Mouse (Mus musculus): ENCODE results near the gene Pigu.

Gene Pigu

DNA sequence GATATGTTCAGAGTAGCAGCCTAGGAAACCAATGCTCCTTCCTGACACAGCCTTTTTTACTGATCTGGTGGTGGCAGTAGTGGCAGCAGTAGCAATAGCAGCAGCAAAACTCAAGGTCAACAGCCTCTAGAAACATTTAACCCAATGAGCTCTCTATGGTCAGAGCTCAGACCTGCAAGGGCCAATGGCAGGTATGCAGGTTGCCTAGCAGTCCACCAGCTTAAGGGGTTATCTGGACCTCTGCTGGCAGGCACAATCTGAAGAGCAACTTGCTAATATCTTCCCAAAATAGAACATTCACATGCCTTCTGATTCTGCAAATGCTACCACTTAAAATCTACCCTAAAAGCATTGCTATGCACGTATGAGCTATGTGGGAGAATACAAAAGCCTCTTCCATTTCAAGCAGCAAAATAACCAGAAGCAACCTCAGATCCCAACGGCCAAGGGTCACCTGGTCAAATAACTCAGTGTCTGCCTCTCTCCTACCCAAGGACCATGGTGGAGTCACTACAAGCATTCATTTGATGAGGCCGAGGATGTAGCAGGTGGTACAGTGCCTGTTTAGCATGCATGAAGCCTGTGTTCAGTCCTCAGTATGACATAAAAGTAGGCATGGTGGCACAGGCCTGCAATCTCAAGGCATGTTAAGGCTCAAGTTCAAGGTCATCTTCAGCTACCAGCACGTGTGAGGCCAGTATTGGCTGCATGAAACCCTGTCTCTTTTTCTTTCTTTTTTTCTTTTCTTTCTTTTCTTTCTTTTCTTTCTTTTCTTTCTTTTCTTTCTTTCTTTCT is 69.6 kb downstream of the Pigu start:
- DNase-seq (ENCODE audit: low spot score) = no peak

DNA sequence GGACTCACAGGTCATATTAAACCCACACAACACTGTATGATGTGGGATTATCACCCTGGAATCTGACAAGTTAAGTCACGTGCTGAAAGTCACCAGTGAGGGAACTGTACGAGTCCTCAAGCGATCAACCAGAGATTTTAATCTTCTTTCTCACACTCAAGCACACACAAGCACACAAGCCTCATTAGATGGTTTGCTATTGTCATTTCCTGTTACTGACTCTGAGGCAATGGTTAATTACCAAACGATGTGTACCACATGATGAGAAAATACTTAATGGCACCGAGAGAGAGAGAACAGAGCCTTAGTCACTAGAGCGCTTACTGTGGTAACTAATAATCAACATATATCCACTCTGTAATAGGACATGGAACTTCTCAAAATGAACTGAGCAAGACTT is 71.5 kb downstream of the Pigu start:
- DNase-seq (ENCODE audit: low spot score) = no peak

DNA sequence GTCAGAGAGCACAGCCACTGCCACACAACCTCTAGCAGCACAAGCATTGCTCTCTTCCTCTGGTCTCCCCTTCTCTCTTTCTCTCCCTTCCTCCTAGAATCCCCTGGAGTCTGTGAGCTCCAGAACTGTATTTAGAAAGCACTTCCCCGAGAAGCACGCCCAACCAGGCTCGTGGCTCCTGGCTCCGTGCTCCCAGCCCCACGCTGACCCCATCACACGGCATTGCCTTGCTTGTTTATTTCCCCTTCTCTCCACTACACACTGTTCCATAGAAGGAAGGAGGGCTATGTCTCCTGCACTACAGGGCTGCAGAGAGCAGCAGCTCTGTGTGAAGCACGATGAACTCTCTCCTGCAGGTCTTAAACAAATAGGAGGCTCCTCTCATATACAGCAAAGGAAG is 72.6 kb downstream of the Pigu start:
- DNase-seq (ENCODE audit: low spot score) = no peak

DNA sequence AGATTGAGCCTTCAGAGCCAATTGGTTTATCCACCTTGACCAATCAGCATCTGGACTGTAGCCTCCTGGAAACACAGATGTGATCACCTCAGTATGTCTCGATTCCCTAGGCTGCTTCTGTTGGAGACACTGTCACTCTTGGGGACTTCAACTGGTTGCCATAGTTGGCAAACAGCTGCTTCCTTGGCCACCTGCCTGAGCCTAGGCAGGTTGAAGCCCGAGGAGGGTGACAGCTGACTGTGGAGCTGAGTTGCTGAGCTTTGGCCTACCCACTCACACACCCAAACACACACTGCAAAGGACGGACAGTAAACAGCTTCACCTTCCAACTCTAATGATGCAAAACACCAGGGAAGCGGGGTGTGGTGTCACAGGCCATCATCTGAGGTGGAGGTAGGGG is 73.4 kb downstream of the Pigu start:
- DNase-seq (ENCODE audit: low spot score) = no peak

DNA sequence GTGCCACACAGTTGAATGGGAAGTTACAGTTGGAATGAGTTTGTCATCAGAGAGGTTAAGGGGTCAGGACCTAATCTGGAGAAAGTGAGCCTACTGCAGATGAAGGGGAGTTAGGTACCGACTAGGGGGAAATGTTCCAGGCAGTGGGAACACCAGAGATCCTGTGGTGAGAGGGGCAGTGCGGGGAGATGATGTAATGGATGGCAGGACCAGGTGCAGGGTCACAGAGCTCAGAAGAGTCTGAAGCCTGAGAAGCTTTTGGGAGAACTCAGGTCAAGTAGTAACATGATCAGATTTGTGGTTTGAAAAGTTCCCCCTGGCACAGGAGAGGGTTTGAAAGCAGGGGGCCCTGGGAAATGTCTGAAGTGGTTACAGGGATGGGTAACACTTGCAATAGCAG is 77.1 kb downstream of the Pigu start:
- no peak for DNase-seq (ENCODE audit: low spot score)

DNA sequence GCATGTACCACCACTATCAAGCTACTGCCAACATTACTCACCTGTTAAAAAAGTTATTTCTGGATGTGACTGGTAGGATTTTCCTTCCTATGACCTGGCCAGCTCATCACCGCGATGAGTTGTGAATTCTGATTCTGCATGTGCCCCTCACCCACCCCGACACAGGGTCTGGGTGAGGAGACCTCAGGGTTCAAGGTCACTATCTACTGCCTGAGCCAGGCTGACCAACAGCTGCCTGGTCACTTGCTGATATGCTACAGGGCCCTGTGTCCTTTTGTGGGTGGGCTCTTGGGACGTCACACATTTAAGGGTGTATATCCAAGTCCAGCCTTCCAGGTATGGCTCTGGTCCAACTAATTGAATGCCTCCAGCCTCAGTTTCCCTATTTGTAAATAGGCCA is 78.1 kb downstream of the Pigu start:
- DNase-seq (ENCODE audit: low spot score) = no peak

DNA sequence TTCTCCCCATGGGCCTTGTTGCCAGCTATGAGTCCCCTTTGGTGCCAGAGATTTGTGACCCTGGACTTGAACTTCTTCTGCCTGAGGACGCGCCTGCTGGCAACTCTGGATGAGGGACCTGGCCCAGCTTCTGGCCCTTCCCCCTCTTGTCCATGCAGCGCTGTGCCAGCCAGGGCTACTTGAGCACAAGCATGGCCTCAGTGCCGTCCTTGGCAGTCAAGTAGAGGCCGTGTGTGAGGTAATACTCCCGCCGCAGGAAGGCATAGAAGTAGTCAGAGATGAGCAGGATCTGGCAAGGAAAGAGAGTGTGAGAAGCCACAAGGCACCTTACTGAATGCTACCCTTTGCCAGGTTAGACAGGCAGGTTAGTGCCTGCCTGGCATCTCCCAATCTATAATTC is 78.9 kb downstream of the Pigu start:
- DNase-seq (ENCODE audit: low spot score) = no peak

DNA sequence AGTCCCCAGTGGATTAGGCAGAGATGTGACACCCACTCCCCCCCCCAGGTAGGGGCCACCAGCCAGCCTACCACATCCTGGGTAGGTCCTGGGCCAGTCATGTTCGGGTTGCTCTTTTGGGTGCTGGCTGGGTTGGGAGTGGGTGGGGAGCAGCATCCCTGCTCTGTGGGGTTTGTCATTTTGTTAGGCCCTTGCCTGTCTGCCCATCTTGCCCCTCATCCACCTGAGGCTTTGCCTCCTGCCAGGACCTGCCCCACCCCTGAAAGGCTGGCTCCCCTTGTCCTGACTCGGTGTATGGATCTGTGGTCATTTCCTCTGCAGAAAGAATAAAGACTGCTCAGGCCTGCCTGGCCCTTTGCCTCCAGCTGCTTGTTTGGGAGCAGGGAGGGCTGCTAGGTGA is 79.5 kb downstream of the Pigu start:
- DNase-seq (ENCODE audit: low spot score) = no peak

DNA sequence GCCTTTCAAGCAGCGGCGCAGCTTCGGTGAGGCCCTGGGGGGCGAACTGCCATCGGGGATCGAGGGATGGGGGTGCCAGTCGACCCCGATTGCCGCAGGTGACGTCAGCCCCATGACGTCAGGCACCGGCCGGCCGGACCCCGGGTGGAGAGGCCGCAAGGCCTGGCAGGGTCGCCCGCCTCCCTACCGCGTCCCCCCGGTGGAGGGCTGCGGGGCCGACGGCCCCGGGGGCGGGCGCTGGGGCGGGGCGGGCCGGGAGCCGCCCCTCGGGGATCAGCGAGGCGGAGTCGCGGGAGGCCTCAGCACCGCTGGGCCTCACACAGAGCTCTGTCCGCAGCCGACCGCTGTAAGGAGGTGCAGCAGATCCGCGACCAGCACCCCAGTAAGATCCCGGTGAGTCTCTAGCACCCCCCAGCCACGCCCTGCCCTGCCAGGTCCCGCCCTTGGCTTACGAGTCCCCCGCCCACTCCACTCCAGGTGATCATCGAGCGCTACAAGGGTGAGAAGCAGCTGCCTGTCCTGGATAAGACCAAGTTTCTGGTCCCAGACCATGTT is 80.5 kb downstream of the Pigu start:
- peak; percentile 62 for DNase-seq (ENCODE audit: low spot score)

DNA sequence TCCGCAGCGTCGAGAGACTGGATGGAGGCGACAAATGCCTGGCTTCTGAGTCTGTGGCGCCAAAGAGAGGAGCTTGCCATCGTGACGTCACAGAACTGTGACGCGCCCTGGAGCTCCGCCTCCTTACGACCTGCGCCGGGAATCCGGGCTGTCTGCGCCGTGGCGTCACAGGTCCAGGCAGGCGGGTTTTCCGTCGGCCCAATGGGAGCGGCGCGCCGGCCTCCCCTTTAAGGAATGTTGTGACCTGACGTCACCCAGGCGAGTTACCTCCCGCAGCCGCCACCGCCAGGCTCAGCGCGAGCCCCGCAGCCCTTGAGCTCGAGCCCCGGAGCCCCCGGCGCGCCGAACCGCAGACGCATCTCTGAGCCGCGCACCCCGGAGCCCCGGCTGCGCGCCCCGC is 81.0 kb downstream of the Pigu start, which contains the start of gene Map1lc3a:
Gene Map1lc3a, plus strand, starts transcription at position 103 of the 400 bp plus-strand sequence.
- peak; percentile 96 for DNase-seq (ENCODE audit: low spot score)

DNA sequence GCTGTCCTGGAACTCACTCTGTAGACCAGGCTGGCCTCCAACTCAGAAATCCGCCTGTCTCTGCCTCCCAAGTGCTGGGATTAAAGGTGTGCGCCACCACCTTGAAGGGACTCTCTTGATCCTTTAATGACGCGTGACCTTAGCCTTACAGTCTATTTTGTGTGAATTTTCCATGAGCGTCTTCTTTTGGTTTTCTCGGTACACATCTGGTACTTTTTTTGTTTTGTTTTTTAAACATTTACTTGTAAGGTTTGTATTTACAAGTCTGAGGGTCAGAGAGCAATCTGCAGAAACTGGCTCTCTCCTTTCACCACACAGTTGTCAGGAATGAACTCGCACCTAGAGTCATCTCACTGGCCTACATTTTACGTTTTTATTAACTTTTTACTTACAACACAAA is 83.6 kb downstream of the Pigu start:
- DNase-seq (ENCODE audit: low spot score) = no peak

DNA sequence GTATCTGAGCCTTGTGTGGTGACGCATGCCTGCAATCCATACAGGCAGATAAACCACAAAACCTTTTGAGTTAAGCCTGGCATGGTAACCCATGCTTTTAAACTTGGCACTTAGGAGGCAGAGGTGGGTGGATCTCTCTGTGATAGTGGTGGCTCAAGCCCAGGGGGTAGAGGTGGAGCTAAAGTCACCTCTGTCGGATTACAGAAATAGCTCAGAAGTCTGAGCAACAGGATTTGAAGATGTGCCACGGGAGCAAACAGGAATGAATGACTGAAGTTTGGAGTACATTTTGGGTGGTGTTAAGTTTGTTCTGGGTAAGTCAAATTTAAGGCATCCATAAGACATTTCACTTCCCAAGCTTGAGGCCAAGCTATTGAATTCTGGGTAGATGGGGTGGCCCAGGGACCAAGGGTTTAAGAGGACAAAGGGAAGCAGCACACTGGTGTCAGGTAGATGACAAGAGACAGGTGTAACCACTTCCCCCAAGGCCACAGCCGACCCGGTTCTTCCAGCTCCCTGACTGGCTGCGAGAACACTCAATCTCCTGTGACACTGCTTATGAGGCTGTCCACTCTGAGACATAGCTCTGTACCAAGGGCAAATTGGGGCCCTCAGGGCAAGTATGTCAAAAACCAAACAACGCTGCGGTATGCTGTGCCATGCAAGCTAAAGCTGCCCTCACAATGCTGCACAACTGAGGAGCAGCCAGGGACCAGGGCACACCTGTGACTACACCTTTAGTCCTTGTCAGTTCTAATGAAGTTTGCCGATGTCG is 84.6 kb downstream of the Pigu start:
- no peak for DNase-seq (ENCODE audit: low spot score)

DNA sequence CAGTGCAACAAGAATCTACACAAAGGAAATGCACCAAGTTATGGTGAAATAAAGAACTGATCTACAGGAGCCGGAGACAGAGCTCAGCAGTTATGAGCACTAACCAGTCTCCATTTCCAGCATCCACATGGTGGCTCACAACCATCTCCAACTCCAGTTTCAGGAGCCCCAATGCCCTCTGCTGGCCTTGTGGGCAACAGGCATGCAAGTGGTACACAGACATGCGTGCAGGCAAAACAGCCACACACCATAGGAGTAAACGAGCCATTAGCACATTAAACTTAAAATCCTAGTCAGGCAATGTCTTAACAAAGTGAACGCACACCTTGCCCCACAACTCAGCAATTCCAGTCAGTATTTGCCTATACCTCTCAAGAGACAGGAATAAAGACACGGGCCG is 85.3 kb downstream of the Pigu start:
- no peak for DNase-seq (ENCODE audit: low spot score)

DNA sequence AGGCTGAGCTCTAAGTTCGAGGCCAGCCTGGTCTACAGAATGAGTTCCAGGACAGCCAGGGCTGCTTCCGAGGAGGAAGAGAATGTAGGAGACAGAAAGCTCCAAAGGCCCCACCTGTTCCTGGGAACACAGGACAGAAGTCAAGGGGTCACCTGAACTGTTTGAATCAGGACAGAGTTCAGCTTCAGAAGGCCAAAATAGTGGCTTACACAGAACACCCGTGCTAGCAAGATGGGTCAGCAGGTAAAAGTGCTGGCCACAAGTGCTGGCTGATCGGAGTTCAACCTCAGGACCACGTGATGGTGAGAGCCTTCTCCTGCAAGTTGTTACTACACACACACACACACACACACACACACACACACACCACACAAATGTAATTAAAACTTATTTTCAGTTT is 90.3 kb downstream of the Pigu start:
- DNase-seq (ENCODE audit: low spot score) = no peak

DNA sequence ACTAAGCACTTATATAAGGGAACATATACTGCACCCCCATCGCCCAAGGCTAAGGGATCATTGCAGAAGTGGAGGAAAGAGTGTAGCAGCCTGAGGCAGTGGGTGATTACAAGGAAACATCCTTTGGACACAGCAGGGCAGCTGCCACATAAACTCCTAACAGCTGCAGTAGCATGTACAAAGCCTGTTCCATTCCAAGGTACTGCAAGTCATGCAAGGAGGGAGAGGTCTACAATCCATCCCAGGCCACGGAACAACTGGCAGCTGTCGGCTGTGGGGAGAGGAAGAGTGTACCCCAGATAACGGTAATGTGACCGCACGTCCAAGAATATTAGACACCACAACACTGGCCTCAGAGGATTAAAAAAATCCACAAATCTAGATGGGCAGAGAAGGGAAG is 91.7 kb downstream of the Pigu start:
- no peak for DNase-seq (ENCODE audit: low spot score)

DNA sequence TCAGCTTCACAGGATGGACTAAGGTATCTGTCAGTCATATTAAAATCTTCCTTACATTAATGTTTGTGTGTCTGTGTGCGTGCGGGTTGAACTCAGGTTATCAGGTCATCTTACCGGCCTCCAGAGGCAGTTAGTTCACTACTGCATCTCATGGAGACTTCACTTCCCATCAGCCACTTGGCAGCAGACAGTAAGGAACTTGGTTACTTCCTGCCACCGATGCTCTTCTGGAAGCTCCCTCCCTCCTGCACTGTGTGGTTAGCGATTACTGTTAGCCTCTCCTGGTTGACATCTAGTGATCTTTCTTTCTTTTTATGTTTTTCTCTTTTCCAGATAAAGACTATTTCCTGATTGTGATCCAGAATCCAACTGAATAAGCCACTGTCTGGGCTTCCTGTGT is 107.6 kb downstream of the Pigu start:
- no peak for DNase-seq (ENCODE audit: low spot score)

DNA sequence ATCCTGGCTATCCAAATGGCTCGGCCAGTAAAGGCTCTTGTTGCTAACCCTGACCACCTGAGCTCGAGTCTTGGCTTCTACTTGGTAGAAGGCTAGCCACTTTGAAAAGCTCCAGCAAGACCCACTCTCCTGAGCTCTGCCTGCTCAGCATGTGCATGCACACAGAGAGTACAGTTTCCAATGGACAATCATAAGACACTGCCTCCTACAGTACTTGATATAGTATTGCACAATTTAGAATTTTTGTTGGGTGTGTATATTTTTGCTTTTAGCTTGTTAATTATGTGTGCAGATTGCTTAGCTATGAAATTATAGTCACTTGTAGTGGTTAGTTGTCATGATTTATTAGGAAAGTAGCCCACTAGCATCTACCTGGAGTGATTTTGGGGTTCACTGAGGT is 108.5 kb downstream of the Pigu start:
- no peak for DNase-seq (ENCODE audit: low spot score)

DNA sequence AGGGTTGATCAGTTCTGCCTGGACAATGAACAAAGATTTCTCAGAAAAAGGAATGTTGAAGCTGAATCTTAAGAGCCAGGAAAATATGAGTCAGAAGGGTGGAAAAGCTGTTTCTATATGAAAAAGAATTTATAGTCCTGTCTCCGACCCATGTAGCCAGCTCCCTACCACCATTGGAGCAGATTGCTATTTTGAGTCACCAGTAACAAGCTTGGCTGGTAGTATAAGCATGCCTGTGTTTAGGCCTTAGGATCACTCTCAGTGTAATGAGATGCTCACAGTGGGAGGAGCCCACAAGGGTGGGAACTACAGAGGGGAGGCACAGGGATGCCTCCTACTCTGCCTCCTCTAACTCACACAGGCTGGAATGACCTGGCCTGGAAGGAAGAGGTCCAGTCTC is 109.0 kb downstream of the Pigu start:
- DNase-seq (ENCODE audit: low spot score) = no peak

DNA sequence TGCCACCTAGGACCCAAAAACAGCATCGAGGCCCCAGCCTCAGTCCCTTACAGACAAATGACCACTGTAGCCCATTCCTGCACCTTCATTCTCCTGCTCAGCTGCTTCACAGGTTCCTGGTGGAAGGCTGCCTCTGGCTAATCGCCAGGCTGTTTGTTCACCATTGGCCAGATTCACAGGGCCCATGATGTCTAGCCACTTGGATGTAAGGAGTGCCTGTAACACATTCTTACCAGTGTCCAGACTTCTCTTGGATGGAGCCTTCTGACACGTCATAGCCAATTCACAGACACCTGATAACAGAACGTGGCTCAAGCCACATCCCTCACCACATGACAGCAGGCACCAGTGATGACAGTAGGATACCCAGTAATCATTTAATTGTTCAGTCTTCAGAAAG is 111.0 kb downstream of the Pigu start:
- no peak for DNase-seq (ENCODE audit: low spot score)

DNA sequence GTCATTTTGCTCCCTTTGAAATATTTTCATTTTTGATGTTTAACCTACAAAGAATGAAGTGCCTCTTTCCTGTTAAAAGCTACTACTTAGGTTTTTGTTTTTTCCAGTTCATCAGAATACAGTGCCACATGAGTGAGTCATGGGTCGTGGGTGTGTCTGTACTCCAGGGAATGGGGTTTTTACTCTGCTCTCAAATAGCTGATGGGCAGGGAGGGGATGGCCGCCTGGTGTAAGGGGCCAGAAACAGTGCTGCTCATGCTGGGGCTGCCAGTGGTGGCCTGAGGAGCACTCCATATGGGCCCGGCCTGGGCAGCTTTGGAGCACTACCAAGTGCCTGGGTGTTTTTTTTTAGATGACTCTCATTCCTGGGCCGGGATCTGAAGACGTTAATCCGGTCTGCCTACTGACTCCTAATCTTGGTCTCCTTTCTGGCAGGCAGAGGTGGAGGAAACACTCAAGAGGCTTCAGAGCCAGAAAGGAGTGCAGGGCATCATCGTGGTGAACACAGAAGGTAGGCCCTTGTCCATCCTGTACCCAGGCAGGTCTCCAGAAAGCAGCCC is 114.9 kb downstream of the Pigu start:
- DNase-seq (ENCODE audit: low spot score) = no peak

DNA sequence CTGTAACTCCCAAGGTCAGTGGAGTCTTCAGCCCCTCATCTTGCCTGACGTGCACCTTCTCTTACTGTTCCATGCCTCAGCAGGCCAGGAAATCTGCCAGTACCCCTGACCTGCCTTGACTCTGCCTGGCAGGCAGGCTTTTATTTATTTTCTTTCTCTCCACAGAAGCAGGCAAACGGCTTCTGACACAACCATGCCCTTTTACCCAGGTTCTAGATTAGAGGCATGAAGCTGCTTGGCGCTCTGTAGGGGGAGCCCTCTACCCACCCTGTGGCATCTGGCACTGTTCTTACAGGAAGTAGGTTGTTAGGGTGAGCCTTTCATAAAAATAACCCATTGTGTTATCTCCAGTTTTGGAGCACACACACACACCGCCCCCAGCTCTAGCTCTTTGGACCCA is 116.3 kb downstream of the Pigu start:
- no peak for DNase-seq (ENCODE audit: low spot score)

DNA sequence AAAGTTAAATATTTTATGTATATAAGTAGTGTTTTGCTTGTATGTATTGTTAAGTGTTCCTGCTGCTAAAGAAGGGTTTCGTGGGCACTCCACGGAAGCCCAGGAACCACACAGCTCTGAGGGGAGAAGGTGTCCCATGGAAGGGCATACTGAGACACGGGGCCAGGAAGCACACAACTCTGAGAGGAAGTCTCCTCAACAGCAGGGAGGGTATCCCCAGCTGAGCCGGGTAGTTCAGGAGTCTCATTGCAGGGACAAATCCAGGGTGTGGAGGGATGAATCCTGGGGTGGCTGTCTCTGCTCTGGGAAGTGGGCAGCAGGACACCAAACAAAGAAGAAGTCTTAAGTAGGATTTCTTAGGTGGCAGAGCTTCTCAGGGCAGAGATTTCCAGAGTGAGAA is 120.0 kb downstream of the Pigu start:
- DNase-seq (ENCODE audit: low spot score) = no peak

DNA sequence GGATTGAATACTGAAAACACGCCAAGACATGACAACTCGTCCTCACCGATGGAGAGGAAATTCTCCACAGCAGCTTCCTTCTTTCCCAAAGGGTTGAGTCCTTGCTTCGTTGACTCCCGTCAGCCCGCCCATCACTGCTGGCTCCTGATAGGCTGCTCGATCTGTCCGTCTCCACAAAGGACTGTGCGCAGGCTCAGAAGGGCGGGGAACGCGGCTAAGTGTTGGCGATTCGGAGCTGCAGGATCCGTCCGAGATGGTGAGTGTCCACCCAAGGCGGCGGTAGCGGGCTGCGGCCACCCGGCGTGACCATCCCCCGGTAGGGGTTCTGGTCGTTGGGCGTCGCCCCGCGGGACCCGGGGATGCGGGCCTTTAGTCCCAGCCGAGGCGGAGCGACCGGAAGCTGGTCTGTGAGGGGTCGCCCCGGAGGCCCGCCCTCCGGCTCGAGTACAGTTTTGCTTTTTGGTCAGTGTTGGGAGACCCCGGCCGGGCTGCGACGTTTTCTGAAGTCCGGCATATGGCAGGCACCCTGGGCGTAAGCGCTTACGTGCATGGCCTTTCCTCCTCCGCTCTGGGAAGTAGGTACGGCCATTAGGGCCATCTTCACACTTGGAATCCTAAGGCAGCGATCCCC is 120.8 kb downstream of the Pigu start, which contains the start of gene Dynlrb1:
Gene Dynlrb1, plus strand, starts transcription at position 172 of the 631 bp plus-strand sequence.
- DNase-seq (ENCODE audit: low spot score) = peak; percentile 99

Measured in ovary, postnatal 14 days (tissue).